Mouse (Mus musculus) ES-E14 (cell line): Measurements from ENCODE around the gene Rbm48.

Source experiments
- CHD2 ChIP-seq: IDR thresholded peaks from 2 replicates; pipeline ENCODE4 v1.6.1; 2014; ENCODE audit warnings: mild to moderate bottlenecking, low read depth, low read length, inconsistent platforms
- MAFK ChIP-seq: IDR thresholded peaks from 2 replicates; pipeline ENCODE4 v1.6.1; 2014; ENCODE audit warnings: mild to moderate bottlenecking, low read depth, low read length, inconsistent platforms; ENCODE audit not compliant: insufficient read depth
- ZC3H11A ChIP-seq: IDR thresholded peaks from 2 replicates; pipeline ENCODE4 v1.6.1; 2012; ENCODE audit warnings: low read depth, mild to moderate bottlenecking, inconsistent platforms, low read length, borderline replicate concordance
- ZNF384 ChIP-seq: IDR thresholded peaks from 2 replicates; pipeline ENCODE4 v1.6.1; 2012; ENCODE audit warnings: low read depth, low read length, inconsistent platforms

DNA sequence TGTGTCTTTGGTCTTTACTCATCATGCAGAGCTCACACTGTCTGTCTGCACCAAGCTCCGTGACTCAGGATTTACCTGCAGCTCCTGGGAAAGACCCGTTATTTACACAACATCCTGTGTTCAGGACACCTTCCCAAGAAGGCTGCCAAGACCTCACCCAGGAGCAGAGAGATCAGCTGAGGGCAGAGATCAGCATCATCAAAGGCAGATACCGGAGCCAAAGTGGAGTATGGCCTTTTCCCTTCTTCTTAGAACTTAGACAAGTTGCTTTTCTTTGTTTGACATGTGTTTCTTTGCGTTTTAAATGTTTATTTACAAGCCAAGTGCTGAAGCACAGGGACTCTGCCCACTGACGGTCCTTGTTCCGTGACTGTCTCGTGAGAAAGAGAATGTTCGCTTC is 38.9 kb upstream of the Rbm48 start:
- TF ChIP-seq MAFK (no peak), CHD2 (no peak), ZNF384 (no peak), ZC3H11A (no peak)
